Comparison of ENCODE assay signal across 8 mouse cellular contexts in genomic region chrX:35888945-35889799, GRCm38 (mm10). TPM values are rescaled to one million over a fixed set of nuclear protein-coding genes. Genes with fewer than 3 reads are reported as not detected.
A peak's percentile ranks its signal among the peaks of the same experiment; 100 is the strongest.
DNase-seq lines count a peak whose midpoint lies in the region; ATAC-seq lines count a peak whose summit lies in the region.

No protein-coding gene starts in this region.

- peak overlapping the region; percentile 28; the same call in 1 of the 2 replicates for H3K27ac ChIP-seq in embryonic facial prominence, embryonic 11.5 days (replicated peaks; ENCODE audit: low read depth, low read length)

- peak overlapping the region; percentile 73 for H3K9ac ChIP-seq in embryonic facial prominence, embryonic 11.5 days (replicated peaks; ENCODE audit: low read length)

- H3K4me2 ChIP-seq in embryonic facial prominence, embryonic 11.5 days (ENCODE audit: low read depth, low read length): peak overlapping the region; percentile 55

- no peaks in the 10 kb centered on the region for H3K27me3 ChIP-seq in embryonic facial prominence, embryonic 11.5 days (ENCODE audit: control insufficient read depth, insufficient read depth, low read length)

- 11% methylated on average over 30 of the region's 58 CpGs for WGBS in embryonic facial prominence, embryonic 11.5 days

- H3K9me3 ChIP-seq in embryonic facial prominence, embryonic 11.5 days (replicated peaks; ENCODE audit: control insufficient read depth, low read length): no peaks in the 10 kb centered on the region

- intact Hi-C loops in heart, postnatal 10 days (cut with DNase I): no loop called here

- no peaks in the 10 kb centered on the region for H3K36me3 ChIP-seq in embryonic facial prominence, embryonic 11.5 days (replicated peaks; ENCODE audit: control insufficient read depth, insufficient read depth, low read depth, low read length)

- peak; percentile 50 for ATAC-seq in embryonic facial prominence, embryonic 11.5 days (replicated peaks; ENCODE audit: insufficient number of reproducible peaks, low FRiP score, low TSS enrichment, low read depth)
- ATAC-seq in erythroid progenitor cell, adult 5-6 weeks (replicated peaks; ENCODE audit: low FRiP score, poor library complexity, severe bottlenecking): no peak

- H3K4me1 ChIP-seq in embryonic facial prominence, embryonic 11.5 days (ENCODE audit: control insufficient read depth, insufficient read depth, low read length): no peaks in the 10 kb centered on the region

- peak overlapping the region; percentile 54 for H3K4me3 ChIP-seq in embryonic facial prominence, embryonic 11.5 days (ENCODE audit: low read depth, low read length)

- peak; percentile 37 to 57 for DNase-seq in CD8-positive naive resting alpha-beta T cell, adult 2 months (ENCODE audit: low read depth in 2 of 2, low spot score in 2 of 2)
- peak; percentile 3 for DNase-seq in WW6 (ENCODE audit: low read depth, low spot score)
- peak; percentile 16 for DNase-seq in embryonic facial prominence, embryonic 11.5 days (ENCODE audit: low spot score)
- peak; percentile 24 to 25 for DNase-seq in heart, postnatal 10 days
- DNase-seq in layer of hippocampus, postnatal 36 days: peak; percentile 11 to 14
- DNase-seq in lung, postnatal 4 days: peak; percentile 43 to 45
- DNase-seq in right cerebral cortex, adult 2 months (ENCODE audit: low spot score in 2 of 2): peak; percentile 5 to 8

RNA-seq across cellular contexts. Expression of gene Dock11, which starts 0.5 kb away (rescaled TPM):
- 26.2 and 27.5 TPM in 2 replicates for polyA plus RNA-seq in embryonic facial prominence, embryonic 11.5 days (2014; fragmentation: Nextera tagmentation; extraction: Ambion mirVana)
- total RNA-seq in heart, postnatal 10 days (2021): 10 to 100 TPM in 1 of 2 experiments, 1 to 10 TPM in 1; 8.0 to 10.4 TPM
- total RNA-seq in layer of hippocampus, postnatal 36 days (2021): 10 to 100 TPM; 15.4 to 21.1 TPM
- 33.9 and 49.0 TPM in 2 replicates for total RNA-seq in erythroid progenitor cell, adult 5-6 weeks (2015; ENCODE audit: low replicate concordance)
- total RNA-seq in erythroid progenitor cell, adult 5-6 weeks (2017; ENCODE audit: low replicate concordance): 17.5 and 17.7 TPM in 2 replicates
